In the genomic region with DNA sequence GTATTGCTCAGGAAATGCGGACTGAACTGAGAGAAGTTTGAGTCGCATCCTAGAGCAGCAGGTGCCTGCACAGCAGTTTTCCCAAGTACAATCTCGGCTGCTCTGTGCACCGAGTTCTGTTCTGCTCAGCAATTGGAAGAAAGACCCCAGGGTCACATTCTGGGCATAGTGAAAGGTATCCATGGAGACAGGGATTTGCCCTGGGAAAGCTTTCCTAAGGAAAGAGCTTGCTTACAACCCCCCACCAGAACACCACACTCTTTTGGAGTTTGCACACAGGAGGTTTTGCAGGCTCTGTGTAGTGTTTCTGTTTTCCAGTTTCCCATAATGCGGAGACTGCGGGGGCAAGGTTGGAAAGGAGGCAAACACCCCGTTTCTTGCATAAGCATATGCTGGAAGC, we compare ENCODE assay signal across 14 mouse cellular contexts.
DNase-seq lines count a peak whose midpoint lies in the region; ATAC-seq lines count a peak whose summit lies in the region.
"Had no signal": no experiment of that assay in that cellular context is flagged by ENCODE, and none has a peak within 500 bp of the region (broad histone marks: within the 10 kb centered on the region; RNA-seq: fewer than 3 reads in every experiment).

No protein-coding gene starts in this region.

- H3K36me3 ChIP-seq in embryonic facial prominence, embryonic 12.5 days: no peaks in the 10 kb centered on the region
- no peaks in the 10 kb centered on the region for H3K36me3 ChIP-seq in hindbrain, embryonic 14.5 days (replicated peaks; ENCODE audit: control insufficient read depth, insufficient read depth)
- no peaks in the 10 kb centered on the region for H3K36me3 ChIP-seq in neural tube, embryonic 11.5 days (ENCODE audit: control insufficient read depth, insufficient read depth, low read length)
- H3K36me3 ChIP-seq: G1E had no signal

- H3K9ac ChIP-seq in embryonic facial prominence, embryonic 12.5 days: no peak overlapping the region
- H3K9ac ChIP-seq in hindbrain, embryonic 14.5 days: no peak overlapping the region
- no peak overlapping the region for H3K9ac ChIP-seq in neural tube, embryonic 11.5 days (ENCODE audit: low read length)
- H3K9ac ChIP-seq: lung, embryonic 14.5 days had no signal

- no peak overlapping the region for H3K4me2 ChIP-seq in embryonic facial prominence, embryonic 12.5 days (replicated peaks)
- no peak overlapping the region for H3K4me2 ChIP-seq in hindbrain, embryonic 14.5 days (replicated peaks)
- H3K4me2 ChIP-seq in neural tube, embryonic 11.5 days (ENCODE audit: low read depth): no peak overlapping the region
- H3K4me2 ChIP-seq: lung, embryonic 14.5 days had no signal

- peak; percentile 95 for ATAC-seq in frontal cortex, adult (ENCODE audit: low TSS enrichment)
- 0 out of 2 replicates have a peak, but pooled peaks have one; percentile 28 for ATAC-seq in embryonic facial prominence, embryonic 12.5 days (ENCODE audit: insufficient number of reproducible peaks, insufficient read depth, low FRiP score, low TSS enrichment)
- ATAC-seq in hindbrain, embryonic 14.5 days (ENCODE audit: low FRiP score): peak; percentile 84
- peak; percentile 83 for ATAC-seq in neural tube, embryonic 11.5 days (ENCODE audit: insufficient read depth, low FRiP score, low TSS enrichment)

- H3K27ac ChIP-seq in embryonic facial prominence, embryonic 12.5 days: no peak overlapping the region
- no peak overlapping the region for H3K27ac ChIP-seq in hindbrain, embryonic 14.5 days
- H3K27ac ChIP-seq in neural tube, embryonic 11.5 days (ENCODE audit: low read depth, low read length): no peak overlapping the region

- H3K4me1 ChIP-seq in embryonic facial prominence, embryonic 12.5 days: no peaks in the 10 kb centered on the region
- H3K4me1 ChIP-seq in hindbrain, embryonic 14.5 days (replicated peaks; ENCODE audit: control insufficient read depth, insufficient read depth, low read length): no peaks in the 10 kb centered on the region; the same call in 1 of the 2 replicates
- H3K4me1 ChIP-seq in neural tube, embryonic 11.5 days (ENCODE audit: control insufficient read depth, insufficient read depth, low read length): peaks cover 10% of the 10 kb centered on the region

- H3K9me3 ChIP-seq in embryonic facial prominence, embryonic 12.5 days: no peaks in the 10 kb centered on the region
- no peaks in the 10 kb centered on the region for H3K9me3 ChIP-seq in hindbrain, embryonic 14.5 days (ENCODE audit: control insufficient read depth, low read length)
- H3K9me3 ChIP-seq in neural tube, embryonic 11.5 days (ENCODE audit: control insufficient read depth, low read length): no peaks in the 10 kb centered on the region
- H3K9me3 ChIP-seq: G1E had no signal

- no peak overlapping the region for H3K4me3 ChIP-seq in embryonic facial prominence, embryonic 12.5 days
- H3K4me3 ChIP-seq in hindbrain, embryonic 14.5 days (replicated peaks; ENCODE audit: low read length): no peak overlapping the region
- no peak overlapping the region for H3K4me3 ChIP-seq in neural tube, embryonic 11.5 days (ENCODE audit: low read depth, low read length)
- H3K4me3 ChIP-seq: myocyte had no signal

- H3K27me3 ChIP-seq in embryonic facial prominence, embryonic 12.5 days: no peaks in the 10 kb centered on the region
- H3K27me3 ChIP-seq in hindbrain, embryonic 14.5 days (ENCODE audit: control insufficient read depth, insufficient read depth, low read length): no peaks in the 10 kb centered on the region
- H3K27me3 ChIP-seq in neural tube, embryonic 11.5 days (ENCODE audit: control insufficient read depth, insufficient read depth, low read length): no peaks in the 10 kb centered on the region

- 43% methylated on average over 7 of the region's 7 CpGs for WGBS in embryonic facial prominence, embryonic 12.5 days
- WGBS in hindbrain, embryonic 14.5 days: 4% methylated on average over 7 of the region's 7 CpGs
- 31% methylated on average over 7 of the region's 7 CpGs for WGBS in neural tube, embryonic 11.5 days

- DNase-seq in frontal cortex, postnatal 14 days (ENCODE audit: low spot score in 2 of 2): no peak
- DNase-seq in hindbrain, embryonic 14.5 days (ENCODE audit: low spot score): peak; percentile 53
- peak; percentile 52 for DNase-seq in neural tube, embryonic 11.5 days (ENCODE audit: low spot score)
- no peak for DNase-seq in natural killer cell, adult 2 months (ENCODE audit: low spot score in 2 of 2)
- DNase-seq in adrenal gland, postnatal 25 days: no peak
- DNase-seq in Muller cell, postnatal 12 days (ENCODE audit: inconsistent ontology term): no peak
- DNase-seq: cerebellum, adult 11 months; heart, postnatal 36 days; kidney, postnatal 36 days; lung, embryonic 14.5 days had no signal

Comparison
In these comparisons a context has a peak if more than half of its experiments do, and no peak if none do; other contexts are left out.
1. ATAC-seq: peak in every context shown above with its lines; median percentile 95 in frontal cortex, adult; 84 in hindbrain, embryonic 14.5 days; 83 in neural tube, embryonic 11.5 days; 28 in embryonic facial prominence, embryonic 12.5 days.
2. DNase-seq: peak in hindbrain, embryonic 14.5 days (single experiment) and neural tube, embryonic 11.5 days (single experiment); none in frontal cortex, postnatal 14 days (0 of 2), natural killer cell, adult 2 months (0 of 2), adrenal gland, postnatal 25 days (single experiment) and Muller cell, postnatal 12 days (single experiment).